ENCODE assay signal across 21 mouse cellular contexts in genomic region chr5:36494709-36495108, GRCm38 (mm10). TPM values are rescaled to one million over a fixed set of nuclear protein-coding genes. Genes with fewer than 3 reads are reported as not detected.
DNase-seq lines count a peak whose midpoint lies in the region; ATAC-seq and TF ChIP-seq lines count a peak whose summit lies in the region.
"Had no signal": no experiment of that assay in that cellular context is flagged by ENCODE, and none has a peak within 500 bp of the region (broad histone marks: within the 10 kb centered on the region; RNA-seq: fewer than 3 reads in every experiment).

No protein-coding gene starts in this region.

- DNase-seq in frontal cortex, postnatal 36 days (ENCODE audit: low spot score in 2 of 2) = no peak
- DNase-seq in layer of hippocampus, adult 2 months (ENCODE audit: low spot score in 2 of 2) = no peak
- no peak for DNase-seq in layer of hippocampus, adult 11-12 months (ENCODE audit: low spot score)
- DNase-seq in right cerebral cortex, adult 18-20 months = peak; percentile 30
- no peak for DNase-seq in right cerebral cortex, postnatal 10 days (ENCODE audit: low spot score in 2 of 2)
- DNase-seq in brain, adult 2 months (ENCODE audit: low read depth, low spot score) = peak; percentile 66
- DNase-seq: adrenal gland, adult 2 months; adrenal gland, adult 8-10 months; adrenal gland, postnatal 10 days; adrenal gland, postnatal 14 days; adrenal gland, postnatal 25 days; adrenal gland, postnatal 36 days; B cell, adult 2 months; cerebellum, adult 11 months; cerebellum, adult 11-12 months; cerebellum, adult 18-20 months; cerebellum, adult 2 months had no signal

- H3K4me3 ChIP-seq in layer of hippocampus, adult 2 months = no peak overlapping the region

- TF ChIP-seq CTCF in layer of hippocampus, adult 2 months (conservative IDR thresholded peaks at IDR 0.05) = no peak

- peak overlapping the region; percentile 58 for H3K27ac ChIP-seq in layer of hippocampus, adult 2 months

- peak; percentile 88 for ATAC-seq in frontal cortex, adult (ENCODE audit: low TSS enrichment)
- no peak for ATAC-seq in CD4-positive, CD25-positive, alpha-beta regulatory T cell, adult 4 months
- ATAC-seq: activated CD4-positive, CD25-positive, alpha-beta regulatory T cell, adult 4 months; Patski had no signal

RNA-seq across cellular contexts. Expression of gene Ccdc96, which starts 10.3 kb away (rescaled TPM):
- total RNA-seq in layer of hippocampus, adult 2 months (2021) = 1 to 10 TPM in 1 of 2 experiments, under 1 TPM in 1; 0.91 to 1.3 TPM
- not detected for polyA plus RNA-seq in CD4-positive, CD25-positive, alpha-beta regulatory T cell, adult 4 months (2017; shearing (Covaris generic))
- polyA plus RNA-seq: activated CD4-positive, CD25-positive, alpha-beta regulatory T cell, adult 4 months; adrenal gland, adult 2 months had no signal

RNA-seq across cellular contexts. Expression of gene Tada2b, which starts 10.6 kb away (rescaled TPM):
- 10 to 100 TPM; 36.9 to 37.2 TPM for total RNA-seq in layer of hippocampus, adult 2 months (2021)
- 1 to 10 TPM; 3.0 to 3.9 TPM for polyA plus RNA-seq in CD4-positive, CD25-positive, alpha-beta regulatory T cell, adult 4 months (2017; shearing (Covaris generic))

RNA-seq across cellular contexts. Expression of gene Grpel1, which starts 29.9 kb away (rescaled TPM):
- total RNA-seq in layer of hippocampus, adult 2 months (2021) = 10 to 100 TPM; 24.0 to 24.5 TPM
- polyA plus RNA-seq in CD4-positive, CD25-positive, alpha-beta regulatory T cell, adult 4 months (2017; shearing (Covaris generic)) = 10 to 100 TPM; 40.4 to 41.8 TPM

Comparison
In these comparisons a context has a peak if more than half of its experiments do, and no peak if none do; other contexts are left out.
1. DNase-seq: peak in right cerebral cortex, adult 18-20 months (single experiment) and brain, adult 2 months (single experiment); none in frontal cortex, postnatal 36 days (0 of 2), layer of hippocampus, adult 2 months (0 of 2), layer of hippocampus, adult 11-12 months (single experiment) and right cerebral cortex, postnatal 10 days (0 of 2).